Mouse (Mus musculus) thymus, postnatal 25 days (tissue): ENCODE results near the gene Ntm.

Experiments used
- DNase-seq: peaks from one replicate; pipeline ENCODE4 v3.0.0; 2022

Ntm gene

DNA sequence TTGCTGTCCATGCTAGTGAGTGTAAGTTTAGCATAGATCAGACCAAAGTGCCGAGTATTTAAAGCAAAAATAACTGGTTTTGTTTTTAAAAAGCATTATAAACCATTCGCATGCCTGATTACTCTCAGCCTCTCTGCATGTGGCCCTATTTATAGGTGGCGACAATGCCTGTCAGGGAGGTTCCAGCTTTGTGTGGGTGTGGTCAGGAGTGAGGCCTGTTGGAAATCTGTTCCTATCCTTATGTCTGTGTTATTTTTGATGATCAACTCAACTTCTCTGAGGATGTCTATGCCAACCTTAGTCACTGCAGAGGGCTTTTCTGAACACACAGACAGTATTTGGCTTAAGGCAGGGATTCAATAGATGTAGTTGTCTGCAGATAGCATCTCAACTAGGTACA, 78.9 kb downstream of the Ntm start:
- no peak for DNase-seq

- no peak for DNase-seq
These were observed 81.3 kb downstream of the Ntm start for GRCm38 (mm10) chr9:29881614-29882013.

DNA sequence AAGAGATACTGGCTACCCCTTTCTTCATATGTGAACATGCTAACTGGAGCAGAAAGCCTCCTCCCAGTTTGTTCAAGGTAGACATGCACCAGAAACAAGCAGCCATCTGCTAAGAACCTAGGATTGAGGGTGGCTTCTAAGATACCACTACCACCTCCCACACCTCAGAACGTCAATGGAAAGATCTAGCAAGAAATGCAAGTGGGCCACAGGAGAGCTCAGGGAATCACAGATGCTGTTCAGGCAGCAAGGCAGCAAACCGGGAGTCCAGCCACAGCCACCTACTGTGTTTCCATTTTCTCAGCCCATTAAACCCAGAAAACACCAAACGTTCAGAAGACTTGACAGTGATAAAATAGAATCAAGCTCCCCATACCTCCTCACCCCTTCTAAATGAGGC, 85.4 kb downstream of the Ntm start:
- no peak for DNase-seq

- DNase-seq: no peak
These were observed 95.2 kb downstream of the Ntm start for GRCm38 (mm10) chr9:29867746-29868145.

DNA sequence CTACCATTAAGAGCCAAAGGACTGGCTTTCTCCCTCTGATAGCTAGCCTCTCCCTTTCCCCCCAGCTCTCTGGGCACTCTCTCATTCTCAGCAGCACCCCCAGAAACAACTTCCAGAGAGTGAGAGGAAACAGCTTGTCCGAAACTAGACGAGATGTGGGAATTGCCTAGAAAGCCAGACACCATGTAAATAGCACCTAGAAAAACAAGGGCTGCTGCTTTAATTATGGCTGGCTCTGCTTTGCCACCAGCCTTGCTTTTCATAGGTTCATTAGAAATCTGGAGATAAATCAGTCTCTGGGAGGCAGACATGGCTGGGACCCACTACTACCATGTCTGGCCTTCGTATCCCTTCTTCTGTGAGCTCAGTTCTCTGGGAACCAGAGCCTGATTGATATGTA, 96.1 kb downstream of the Ntm start:
- DNase-seq: no peak

- no peak for DNase-seq
These were observed 96.8 kb downstream of the Ntm start for GRCm38 (mm10) chr9:29866101-29866500.

DNA sequence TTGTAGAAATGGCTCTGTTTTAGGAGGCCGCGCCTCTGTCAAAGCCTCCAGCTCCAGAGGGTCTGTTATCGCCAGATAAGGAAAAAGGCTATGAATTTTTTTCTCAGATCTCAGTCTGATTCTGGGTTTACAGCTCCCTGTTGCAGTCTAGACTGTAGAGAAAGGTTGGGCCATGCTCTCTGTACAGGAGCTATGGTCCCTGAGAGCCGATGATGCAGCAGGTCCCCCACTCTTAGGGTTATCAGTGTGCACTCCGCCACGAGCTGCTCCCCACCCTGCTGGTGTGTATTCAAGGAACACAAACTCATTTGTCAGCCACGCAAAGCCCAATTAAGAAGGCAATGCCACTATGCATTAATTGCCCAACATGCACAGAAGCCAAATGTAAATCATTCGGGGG, 97.4 kb downstream of the Ntm start:
- no peak for DNase-seq

DNA sequence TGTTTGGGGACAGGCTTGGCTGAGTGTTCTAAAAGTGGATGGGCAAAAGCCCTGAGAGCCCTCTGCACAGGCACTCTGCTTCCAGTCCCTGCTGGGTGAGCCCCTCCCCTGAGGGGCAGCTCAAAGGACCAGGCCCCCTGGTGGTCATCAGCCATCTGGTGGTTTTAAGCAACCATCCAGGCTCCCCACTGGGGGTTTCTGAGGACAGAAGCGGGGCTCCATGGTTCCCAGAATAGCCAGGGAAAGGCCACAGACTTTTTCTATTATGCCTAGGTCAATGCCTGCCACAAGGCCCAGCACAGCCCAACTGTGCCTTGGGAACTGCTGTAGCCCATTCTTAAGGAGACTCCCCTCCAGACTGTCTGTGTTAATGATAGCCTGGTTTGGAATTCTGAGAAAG, 98.1 kb downstream of the Ntm start:
- DNase-seq: no peak

GRCm38 (mm10) chr9:29862408-29862807, 100.5 kb downstream of the Ntm start:
- DNase-seq: no peak

- DNase-seq: no peak
These were observed 103.5 kb downstream of the Ntm start for GRCm38 (mm10) chr9:29859256-29860048.

- DNase-seq: no peak
These were observed 114.0 kb downstream of the Ntm start for GRCm38 (mm10) chr9:29848735-29849455.

DNA sequence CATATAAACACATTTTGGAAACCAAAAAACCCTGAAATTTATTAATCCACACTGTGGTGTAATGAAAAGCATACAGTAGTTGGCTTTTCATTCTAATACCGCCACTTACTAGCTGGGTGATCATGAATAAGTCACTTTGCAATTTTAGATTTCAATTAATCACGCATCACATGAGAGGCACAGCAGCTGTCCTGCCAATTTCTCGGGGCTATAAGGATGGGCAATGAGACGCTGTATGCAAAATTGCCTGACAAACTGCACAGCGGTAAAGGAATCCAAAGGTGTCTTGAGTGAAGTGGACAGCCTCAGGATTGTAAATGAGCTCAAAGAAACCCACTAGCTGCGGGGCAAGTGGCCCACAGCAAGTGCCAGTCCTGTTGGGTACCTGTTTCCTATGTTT, 125.6 kb downstream of the Ntm start:
- no peak for DNase-seq

DNA sequence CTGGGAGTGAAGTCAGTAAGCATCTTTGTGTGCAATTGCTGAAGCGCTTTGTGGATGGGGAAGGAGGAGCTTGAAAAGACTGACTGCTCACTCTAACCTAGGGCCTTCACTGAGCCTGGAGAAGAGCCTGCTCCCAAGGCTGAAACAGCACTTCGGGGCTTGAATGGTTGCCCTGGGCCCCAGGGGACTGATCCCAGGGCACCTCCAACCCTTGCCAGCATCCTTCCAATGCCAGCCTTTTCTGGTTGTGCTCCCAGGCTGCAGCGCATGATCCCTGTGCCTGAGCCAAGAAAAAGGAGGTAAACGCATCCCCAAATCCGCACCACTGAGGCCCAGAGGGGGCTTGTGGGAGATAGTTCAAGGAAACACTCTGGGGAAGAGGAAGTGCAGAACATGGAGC, 128.0 kb downstream of the Ntm start:
- no peak for DNase-seq

DNA sequence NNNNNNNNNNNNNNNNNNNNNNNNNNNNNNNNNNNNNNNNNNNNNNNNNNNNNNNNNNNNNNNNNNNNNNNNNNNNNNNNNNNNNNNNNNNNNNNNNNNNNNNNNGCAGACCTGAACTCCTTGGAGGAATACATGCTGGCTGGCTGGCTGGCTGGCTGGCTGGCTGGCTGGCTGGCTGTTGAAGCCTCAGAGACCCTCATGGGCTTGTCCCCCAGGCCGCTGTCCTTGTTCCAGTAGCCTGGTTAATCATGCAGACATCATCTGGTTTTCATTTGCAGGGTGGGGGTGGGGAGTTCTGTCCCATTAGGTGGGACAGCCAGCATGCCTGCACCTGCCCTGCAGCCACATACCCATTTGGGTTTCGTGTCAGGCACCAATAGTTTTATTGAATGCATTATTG, 129.2 kb downstream of the Ntm start:
- DNase-seq: no peak

DNA sequence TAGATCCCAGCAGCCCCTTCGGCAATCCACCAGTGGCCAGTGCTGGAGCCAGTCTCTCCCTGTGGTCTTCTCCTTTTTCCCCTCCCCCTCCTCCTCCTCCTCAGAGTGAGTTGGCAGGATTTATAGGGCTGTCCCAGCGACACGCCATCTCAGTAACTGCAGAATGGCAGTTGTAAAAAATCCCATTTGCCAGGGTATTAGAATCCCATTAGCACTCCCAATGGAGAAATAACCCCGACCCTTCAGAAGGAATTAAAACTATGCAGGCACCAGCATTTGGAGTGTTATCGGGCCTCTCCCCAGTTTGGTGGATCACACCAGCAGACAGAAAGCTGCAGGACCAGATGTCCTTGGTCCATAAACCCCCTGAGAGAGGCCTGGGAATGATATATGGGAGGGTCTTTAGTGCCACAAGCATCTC, 135.7 kb downstream of the Ntm start:
- no peak for DNase-seq

DNA sequence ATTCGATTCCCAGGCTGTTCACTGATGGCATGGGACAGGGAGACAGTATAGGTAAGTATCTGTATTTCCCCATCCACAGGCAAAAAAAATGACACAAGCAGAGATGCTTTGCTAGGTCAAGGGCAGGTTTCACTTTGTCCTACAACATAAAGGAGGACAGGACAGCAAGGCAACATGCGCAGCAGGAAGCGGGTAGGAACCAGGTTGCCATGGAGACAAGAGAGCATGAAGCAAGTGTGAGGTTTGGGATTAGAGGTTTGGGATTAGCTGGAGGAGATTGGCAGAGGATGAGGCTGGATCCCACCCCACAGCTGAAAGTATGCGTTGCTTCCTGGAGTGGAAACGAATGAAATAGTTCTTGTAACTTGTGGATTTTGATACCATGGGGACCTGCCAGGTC, 137.7 kb downstream of the Ntm start:
- no peak for DNase-seq

DNA sequence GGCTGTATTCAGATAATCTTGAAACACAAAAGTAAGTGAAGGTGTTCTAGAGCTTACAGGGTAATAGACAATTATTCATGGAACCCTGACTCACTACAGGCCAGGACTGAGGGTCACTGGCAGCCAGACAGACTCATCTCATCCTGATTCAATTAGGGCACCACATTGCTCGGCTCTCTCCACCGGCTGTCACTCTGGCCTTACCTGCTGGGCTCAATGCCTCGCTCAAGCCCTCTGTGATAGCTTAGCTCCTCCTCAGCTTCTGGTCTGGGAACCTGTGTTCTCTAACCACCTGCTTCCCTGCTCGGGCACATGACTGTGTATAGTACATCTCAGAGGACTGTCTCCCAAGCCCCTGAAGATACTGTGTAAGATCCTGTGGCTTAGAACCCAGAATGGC, 139.2 kb downstream of the Ntm start:
- no peak for DNase-seq

DNA sequence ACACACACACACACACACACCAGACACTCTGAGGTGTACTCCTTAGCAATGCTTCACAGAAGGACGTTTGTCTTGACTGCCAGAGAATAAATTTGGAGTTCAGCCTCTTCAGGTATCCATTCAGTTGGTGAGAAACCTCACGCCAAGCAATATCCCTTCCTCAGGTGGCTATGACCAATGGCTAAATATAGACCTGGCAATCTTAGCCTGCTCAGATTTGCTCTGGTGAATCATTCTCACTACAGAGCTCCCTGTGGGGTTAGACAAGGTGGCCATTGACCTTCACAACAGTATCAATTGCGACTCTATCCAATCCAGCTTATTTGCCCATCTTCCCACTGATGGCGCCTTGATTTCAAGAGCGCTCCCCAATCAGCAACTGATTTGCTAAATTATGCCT, 150.3 kb downstream of the Ntm start:
- no peak for DNase-seq

- no peak for DNase-seq
These were observed 156.2 kb downstream of the Ntm start for GRCm38 (mm10) chr9:29806790-29807189.

GRCm38 (mm10) chr9:29804483-29804882, 158.5 kb downstream of the Ntm start:
- no peak for DNase-seq

- no peak for DNase-seq
These were observed 159.1 kb downstream of the Ntm start for GRCm38 (mm10) chr9:29803738-29804285.

DNA sequence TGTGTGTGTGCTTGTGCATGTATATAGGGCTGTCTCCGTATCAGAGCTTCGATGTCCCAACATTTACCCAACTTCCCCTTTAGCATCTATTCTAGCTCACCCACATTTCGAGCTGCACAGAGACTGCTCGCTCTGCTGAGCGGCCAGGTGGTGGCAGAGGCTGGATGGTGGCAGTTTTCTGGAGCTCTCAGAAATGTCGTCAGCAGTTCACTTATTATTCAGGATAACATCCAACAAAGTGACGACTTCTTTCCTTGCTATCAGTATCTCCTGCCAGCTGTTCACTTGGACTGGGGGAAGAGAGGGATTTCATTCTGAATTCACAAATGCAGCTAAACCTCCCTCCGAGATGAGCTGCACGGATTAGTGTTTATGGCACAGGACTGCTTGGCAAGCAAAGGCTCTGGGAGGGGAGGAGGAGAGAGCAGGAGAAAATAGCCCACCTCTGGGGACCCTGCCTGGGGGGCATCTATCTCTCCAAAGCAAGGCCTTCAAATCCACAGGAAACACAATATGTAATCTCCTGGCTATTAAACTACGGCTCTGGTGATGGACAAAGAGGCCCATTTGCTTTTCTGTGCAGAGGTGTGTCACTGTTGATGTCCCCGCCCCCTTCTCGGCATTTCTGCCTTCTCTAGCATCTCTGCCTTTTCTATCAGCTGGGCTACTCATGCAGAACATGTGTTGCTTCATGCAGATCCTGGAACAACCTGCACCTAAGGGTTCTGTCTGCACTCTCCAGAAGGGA, 159.8 kb downstream of the Ntm start:
- DNase-seq: no peak

DNA sequence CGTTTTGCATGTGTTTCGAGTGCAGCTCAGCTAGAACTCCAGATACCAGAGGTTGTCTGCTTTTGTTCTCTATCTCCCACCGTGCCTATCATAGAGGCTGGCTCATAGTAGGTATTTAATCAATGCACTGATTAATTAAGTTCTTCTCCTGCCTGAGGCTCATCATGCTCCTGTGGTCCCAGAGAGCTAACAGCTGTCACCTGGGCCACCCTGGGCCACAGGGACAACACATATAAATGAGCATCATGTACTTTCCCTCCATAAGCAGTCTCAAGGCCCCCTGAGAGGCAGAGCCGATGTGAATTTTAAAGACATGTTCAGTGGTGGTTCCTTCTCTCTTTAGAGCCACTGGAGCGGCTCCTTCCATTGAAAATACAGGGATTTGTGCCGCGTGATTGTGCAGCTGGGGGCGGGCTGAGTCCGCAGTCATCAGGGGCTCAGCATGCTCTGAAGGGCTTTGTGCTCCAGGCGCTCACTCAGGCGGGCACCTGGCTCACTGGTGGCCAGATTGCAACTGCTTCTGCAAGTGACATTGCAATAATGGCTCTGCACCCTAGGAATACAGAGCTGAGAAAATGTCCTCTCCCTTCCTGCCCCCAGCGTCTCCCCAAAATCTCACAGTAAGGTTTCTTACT, 160.8 kb downstream of the Ntm start:
- DNase-seq: no peak
